Mouse (Mus musculus) midbrain, postnatal 0 days (tissue): ENCODE measurements around the gene Vgll4. TPM values are rescaled to one million over a fixed set of nuclear protein-coding genes. Genes with fewer than 3 reads are reported as not detected.
A peak's percentile ranks its signal among the peaks of the same experiment; 100 is the strongest.

ENCODE experiments used
- ATAC-seq: fragments of 200-750 bp; cut with Nextera tagmentation; 2 replicates; pipeline ENCODE4 v1.8.0; 2017; ENCODE audit warnings: moderate number of reproducible peaks, mild to moderate bottlenecking, moderate TSS enrichment, moderate library complexity; ENCODE audit not compliant: low FRiP score
- DNase-seq: peaks from one replicate; pipeline ENCODE4 v3.0.0-alpha.2; 2015; ENCODE audit warnings: low spot score
- H3K27ac ChIP-seq: fragments of 300-500 bp; sonication (generic); 2 replicates; pipeline ENCODE4 v1.5.1; 2014; ENCODE audit warnings: low read depth, mild to moderate bottlenecking, low read length, mixed read lengths
- H3K27me3 ChIP-seq: fragments of 300-500 bp; sonication (generic); 2 replicates; pipeline ENCODE4 v1.6.1; 2014; ENCODE audit warnings: low read length, control low read depth, mixed read lengths; ENCODE audit not compliant: insufficient read depth
- H3K36me3 ChIP-seq: fragments of 300-500 bp; sonication (generic); 2 replicates; pipeline ENCODE4 v1.6.1; 2014; ENCODE audit warnings: low read length, control low read depth, mixed read lengths; ENCODE audit not compliant: insufficient read depth
- H3K4me1 ChIP-seq: fragments of 300-500 bp; sonication (generic); 2 replicates; pipeline ENCODE4 v1.6.1; 2014; ENCODE audit warnings: mild to moderate bottlenecking, control low read depth, antibody characterized with exemption, low read length, mixed read lengths; ENCODE audit not compliant: insufficient read depth
- H3K4me2 ChIP-seq: fragments of 300-500 bp; sonication (generic); 2 replicates; pipeline ENCODE4 v1.6.1; 2014; ENCODE audit warnings: low read depth, mild to moderate bottlenecking, low read length, mixed read lengths; ENCODE audit not compliant: poor library complexity, severe bottlenecking
- H3K4me3 ChIP-seq: fragments of 300-500 bp; sonication (generic); 2 replicates; pipeline ENCODE4 v1.5.1; 2014; ENCODE audit warnings: low read depth, mild to moderate bottlenecking, low read length, moderate library complexity
- H3K9ac ChIP-seq: fragments of 300-500 bp; sonication (generic); replicated peaks from 2 replicates; pipeline ENCODE4 v1.6.1; 2014; ENCODE audit warnings: mild to moderate bottlenecking, low read length, moderate library complexity, mixed read lengths; ENCODE audit not compliant: poor library complexity, severe bottlenecking
- H3K9me3 ChIP-seq: fragments of 300-500 bp; sonication (generic); 2 replicates; pipeline ENCODE4 v1.6.1; 2016; ENCODE audit warnings: low read length, control low read depth
- CTCF ChIP-seq: IDR thresholded peaks from 2 replicates; pipeline ENCODE4 v1.5.1; 2016; ENCODE audit warnings: antibody characterized with exemption, mild to moderate bottlenecking
- WGBS: fragments of 180-500 bp; shearing (Covaris S2); extraction: QIAGEN DNeasy Blood & Tissue Kit; methylation state at CpG from one replicate; pipeline ENCODE4 v1.1.7; 2014; 5-methylcytosine and 5-hydroxymethylcytosine counted together
- polyA plus RNA-seq: library from polyadenylated mRNA; unstranded; fragments of >200 nt; fragmentation: Nextera tagmentation; extraction: Ambion mirVana; gene quantifications from 2 replicates; pipeline ENCODE4 v1.2.1, GENCODE M21; 2015
- total RNA-seq: library from RNA; depleted of rRNA; stranded (reverse); fragments of >200 nt; gene quantifications from 2 replicates; pipeline ENCODE4 v1.2.3, GENCODE M21; 2014

Gene Vgll4
- total and polyA plus RNA-seq, 2 experiments from 2014 or later = 36.0 to 58.5 TPM

DNA sequence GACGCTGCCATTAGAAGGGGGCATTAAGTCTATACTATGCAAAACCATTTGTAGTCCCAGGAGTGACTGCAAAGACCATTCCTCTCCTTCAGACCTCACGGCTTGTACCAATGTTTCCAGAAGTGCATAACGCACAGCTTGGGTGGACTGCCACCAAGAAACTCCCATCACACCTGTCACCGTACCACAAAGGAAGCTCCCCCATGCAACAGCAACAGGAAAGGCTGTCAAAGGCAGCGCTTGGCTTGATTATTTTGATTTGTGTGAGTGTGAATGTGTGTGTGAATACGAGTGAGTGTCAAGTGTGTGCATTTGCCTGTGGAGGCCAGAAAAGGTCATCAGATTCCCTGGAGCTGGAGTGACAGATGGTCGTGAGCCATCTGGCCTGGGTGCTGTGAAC is 74.6 kb downstream of the Vgll4 start:
- Histone ChIP-seq H3K27ac (no peak overlapping the region), H3K4me2 (no peak overlapping the region), H3K36me3 (no peaks in the 10 kb centered on the region), H3K4me1 (peaks cover 41% of the 10 kb centered on the region), H3K9ac (no peak overlapping the region), H3K4me3 (no peak overlapping the region), H3K9me3 (no peaks in the 10 kb centered on the region), H3K27me3 (no peaks in the 10 kb centered on the region)
- ATAC-seq (no peak), DNase-seq (no peak)
- WGBS = 92% methylated on average over 7 of the region's 7 CpGs
- TF ChIP-seq CTCF = no peak

DNA sequence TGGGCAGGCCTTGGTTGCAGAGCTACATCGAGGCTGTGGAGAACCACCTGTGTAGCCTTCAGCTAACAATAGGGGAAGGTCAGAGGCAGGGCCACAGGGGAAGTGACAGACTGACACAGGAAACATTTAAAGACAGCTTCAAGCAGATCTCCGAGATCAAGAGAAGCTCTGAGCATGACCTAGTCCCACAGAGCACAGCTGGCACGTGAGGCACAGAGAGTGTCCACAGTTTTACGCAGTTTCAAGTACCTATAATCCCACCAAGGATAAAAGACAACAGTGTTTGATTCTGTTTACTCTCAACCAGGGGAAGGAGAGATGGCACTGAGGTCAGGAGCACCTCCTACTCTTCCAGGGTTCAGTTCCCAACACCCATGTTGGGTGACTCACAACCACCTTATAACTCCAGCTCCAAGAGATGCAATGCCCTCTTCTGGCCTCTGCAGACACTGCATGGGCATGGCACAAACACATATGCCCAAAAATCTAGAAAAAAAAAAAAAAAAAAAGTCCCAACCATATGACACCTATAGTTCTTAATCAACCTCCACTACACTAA is 75.2 kb downstream of the Vgll4 start:
- Histone ChIP-seq H3K4me1 (peaks cover 36% of the 10 kb centered on the region), H3K27me3 (no peaks in the 10 kb centered on the region), H3K36me3 (no peaks in the 10 kb centered on the region), H3K9me3 (no peaks in the 10 kb centered on the region), H3K4me3 (no peak overlapping the region), H3K27ac (no peak overlapping the region), H3K4me2 (no peak overlapping the region), H3K9ac (no peak overlapping the region)
- DNase-seq (no peak), ATAC-seq (no peak)
- WGBS = 67% methylated on average over 4 of the region's 4 CpGs
- peak; percentile 37 for TF ChIP-seq CTCF

DNA sequence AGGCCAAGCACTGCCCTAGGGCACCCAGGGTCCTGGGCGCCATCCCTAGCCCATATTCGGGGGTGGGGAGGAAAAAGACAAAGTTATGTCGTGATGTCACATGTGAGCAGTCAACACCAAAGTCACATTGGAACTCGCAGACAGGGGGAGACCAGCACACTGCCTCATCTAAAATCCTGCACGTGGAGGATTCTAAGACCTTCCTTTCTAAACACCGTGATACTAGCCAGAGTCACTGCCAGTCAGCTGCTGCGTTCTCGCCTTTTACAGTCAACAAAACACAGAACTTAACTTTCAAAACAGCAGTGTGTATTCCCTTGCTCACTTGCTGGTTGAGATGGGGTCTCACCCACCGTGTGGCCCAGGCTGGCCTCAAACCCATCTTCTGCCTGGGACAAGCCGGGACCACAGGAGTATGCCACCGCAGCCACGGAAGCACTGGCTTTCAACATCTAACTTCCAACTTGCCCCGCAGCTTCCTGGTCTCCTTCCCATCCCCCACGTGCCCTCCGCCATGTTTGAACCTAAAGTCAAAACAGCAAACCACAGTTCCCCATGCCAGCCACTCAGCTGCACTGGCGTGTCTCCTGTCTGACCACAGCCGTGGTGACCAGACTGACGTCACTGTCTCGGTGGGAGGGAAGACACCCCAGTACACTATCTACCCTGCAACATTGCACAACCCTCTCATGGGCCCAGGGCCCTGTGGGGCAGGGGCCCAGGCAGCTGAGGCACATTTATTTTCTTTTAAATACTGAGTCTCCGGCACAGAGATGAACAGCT is 76.2 kb downstream of the Vgll4 start:
- DNase-seq = no peak
- ATAC-seq = no peak
- H3K9me3 ChIP-seq = no peaks in the 10 kb centered on the region
- TF ChIP-seq CTCF = peak; percentile 45
- H3K4me1 ChIP-seq = peaks cover 43% of the 10 kb centered on the region
- H3K27ac ChIP-seq = 0 out of 2 replicates have a peak overlapping the region, but pooled peaks have one; percentile 18
- H3K4me2 ChIP-seq = no peak overlapping the region
- no peak overlapping the region for H3K4me3 ChIP-seq
- 60% methylated on average over 20 of the region's 20 CpGs for WGBS
- no peaks in the 10 kb centered on the region for H3K36me3 ChIP-seq
- 0 out of 2 replicates have a peak overlapping the region, but pooled peaks have one; percentile 29 for H3K9ac ChIP-seq
- no peaks in the 10 kb centered on the region for H3K27me3 ChIP-seq

DNA sequence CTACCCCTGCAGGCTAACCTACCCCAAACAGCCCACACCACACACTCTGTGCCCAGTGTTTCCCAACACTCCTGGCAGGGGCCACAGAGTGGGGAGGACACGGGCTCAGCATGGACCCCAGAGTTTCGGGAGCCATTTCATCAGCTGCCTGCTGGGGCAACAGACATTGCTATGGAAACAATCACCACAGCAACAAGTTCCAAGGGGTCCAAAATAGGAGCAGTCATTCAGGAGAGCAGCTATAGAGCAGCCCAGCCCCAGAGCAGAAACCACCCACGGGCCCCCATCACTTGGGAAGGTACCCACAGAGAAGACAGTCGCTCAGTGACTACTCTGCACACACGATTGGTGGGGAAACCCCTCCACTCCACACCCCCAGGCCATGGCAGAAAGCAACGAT is 77.4 kb downstream of the Vgll4 start:
- H3K27me3 ChIP-seq = no peaks in the 10 kb centered on the region
- H3K9me3 ChIP-seq = no peaks in the 10 kb centered on the region
- no peak overlapping the region for H3K4me3 ChIP-seq
- H3K27ac ChIP-seq = peak overlapping the region; percentile 60
- TF ChIP-seq CTCF = no peak
- peaks cover 44% of the 10 kb centered on the region for H3K4me1 ChIP-seq
- H3K36me3 ChIP-seq = no peaks in the 10 kb centered on the region
- WGBS = 6% methylated on average over 6 of the region's 6 CpGs
- ATAC-seq = peak; percentile 57
- H3K9ac ChIP-seq = no peak overlapping the region
- peak; percentile 89 for DNase-seq
- H3K4me2 ChIP-seq = peak overlapping the region; percentile 38

DNA sequence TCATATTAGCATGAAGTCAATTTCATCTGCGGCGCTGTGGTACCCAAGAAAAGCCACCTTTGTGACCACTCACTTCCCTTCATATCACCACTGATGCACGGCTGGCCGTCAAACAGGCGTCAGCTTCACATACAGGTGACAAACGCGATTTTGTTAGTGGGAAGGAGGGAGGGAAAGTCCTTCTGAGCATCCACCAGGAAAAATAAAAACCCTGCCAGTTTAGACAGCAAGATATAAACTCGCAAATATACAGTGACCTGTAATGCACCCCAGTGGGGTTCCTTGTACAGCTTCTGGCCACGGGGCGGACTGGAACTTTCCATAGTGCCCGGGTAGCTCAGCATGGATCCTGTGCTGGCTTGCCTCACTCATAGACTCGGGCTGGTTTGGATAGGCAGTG is 78.0 kb downstream of the Vgll4 start:
- H3K9ac ChIP-seq = no peak overlapping the region

DNA sequence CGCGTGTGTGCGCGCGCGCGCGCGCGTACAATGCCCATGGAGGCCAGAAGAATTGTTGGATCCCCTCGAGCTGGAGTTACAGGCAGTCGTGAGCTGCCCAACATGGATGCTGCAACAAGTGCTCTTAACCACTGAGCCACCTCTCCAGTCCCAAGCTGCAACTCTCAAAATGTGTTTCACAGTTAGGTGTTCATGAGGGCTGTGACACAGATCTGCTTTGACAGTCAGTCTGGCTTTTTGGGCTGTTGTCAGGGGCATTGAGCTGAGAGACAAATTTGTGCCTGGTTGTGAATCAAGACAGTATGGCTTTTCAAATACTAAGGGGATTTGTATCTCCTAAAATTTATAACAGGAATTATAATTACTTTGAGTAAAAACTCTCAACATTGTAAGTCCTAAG is 78.5 kb downstream of the Vgll4 start:
- H3K9ac ChIP-seq = no peak overlapping the region
- no peak for DNase-seq
- 85% methylated on average over 12 of the region's 12 CpGs for WGBS
- no peaks in the 10 kb centered on the region for H3K9me3 ChIP-seq
- H3K36me3 ChIP-seq = no peaks in the 10 kb centered on the region
- H3K4me1 ChIP-seq = peaks cover 47% of the 10 kb centered on the region
- no peaks in the 10 kb centered on the region for H3K27me3 ChIP-seq
- no peak for TF ChIP-seq CTCF
- no peak overlapping the region for H3K4me2 ChIP-seq
- peak overlapping the region; percentile 60; the same call in 1 of the 2 replicates for H3K27ac ChIP-seq
- no peak for ATAC-seq
- no peak overlapping the region for H3K4me3 ChIP-seq

More for the DNA sequence above, 78.0 kb downstream of the Vgll4 start:
- Histone ChIP-seq H3K36me3 (no peaks in the 10 kb centered on the region), H3K27ac (peak overlapping the region; percentile 60), H3K9me3 (no peaks in the 10 kb centered on the region), H3K4me1 (peaks cover 47% of the 10 kb centered on the region), H3K4me3 (no peak overlapping the region), H3K27me3 (no peaks in the 10 kb centered on the region), H3K4me2 (peak overlapping the region; percentile 38; the same call in 1 of the 2 replicates)
- no peak for ATAC-seq
- 43% methylated on average over 12 of the region's 12 CpGs for WGBS
- no peak for TF ChIP-seq CTCF
- DNase-seq = no peak
